Mouse (Mus musculus) CH12.LX (cell line): ENCODE measurements at regions not wholly inside any gene's neighbourhood (a gene's known extent, or its start where the extent isn't known, plus 50 kb on each side); places are given as distances from the start of the nearest gene placed in this dataset.
"Not testable (repeated sequence)": the region's sequence is repeated elsewhere in the genome, so short reads cannot be mapped to it uniquely, and the experiment has no call there.

Experiments used
- CTCF ChIP-seq, 2 experiments: IDR thresholded peaks in 1 of 2; conservative IDR thresholded peaks in 1 of 2; 2 replicates each; pipeline ENCODE4 v1.5.1; 2011 to 2012; ENCODE audit warnings: low read depth in 2 of 2, low read length in 2 of 2, improper control_type of control experiment in 1 of 2, inconsistent platforms in 1 of 2, mild to moderate bottlenecking in 1 of 2, moderate library complexity in 1 of 2
- ZKSCAN1 ChIP-seq: IDR thresholded peaks from 2 replicates; pipeline ENCODE4 v1.6.1; 2012; ENCODE audit warnings: low read depth, inconsistent platforms, low read length, improper control_type of control experiment, borderline replicate concordance

DNA sequence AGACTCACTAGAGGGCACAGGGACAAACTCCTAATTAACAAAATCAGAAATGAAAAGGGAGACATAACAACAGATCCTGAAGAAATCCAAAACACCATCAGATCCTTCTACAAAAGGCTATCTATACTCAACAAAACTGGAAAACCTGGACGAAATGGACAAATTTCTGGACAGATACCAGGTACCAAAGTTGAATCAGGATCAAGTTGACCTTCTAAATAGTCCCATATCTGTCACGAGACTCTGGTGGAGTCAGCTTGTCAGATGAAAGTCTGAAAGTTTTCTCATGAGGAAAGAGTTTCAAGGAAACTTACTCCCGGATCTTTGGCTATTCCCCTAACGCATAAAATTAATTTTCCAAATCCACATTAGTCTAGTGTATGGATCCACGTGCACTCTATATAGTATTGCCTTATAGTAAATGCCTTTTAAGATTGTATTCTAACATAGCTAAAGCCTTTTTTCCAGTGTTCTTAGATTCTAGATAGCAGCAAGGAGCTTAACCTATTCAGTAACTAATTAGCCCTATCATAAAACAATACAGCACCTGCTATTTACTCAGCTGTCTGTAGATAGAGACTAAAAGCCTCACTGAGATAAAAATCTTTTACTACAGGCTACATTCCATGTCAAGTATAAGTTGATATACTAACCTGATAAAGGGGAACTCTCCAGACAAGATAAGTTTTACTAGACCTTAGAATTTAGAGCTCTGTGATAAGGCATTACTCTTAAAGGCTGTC lies 917.6 kb upstream of the Tacstd2 start:
- not testable (repeated sequence) for TF ChIP-seq ZKSCAN1; CTCF (conservative IDR thresholded peaks at IDR 0.05 in 1 of 2, IDR thresholded peaks at IDR 0.05 in 1 of 2; ENCODE audit: low read depth in 2 of 2, low read length in 2 of 2)
